Mouse (Mus musculus): ENCODE data around the gene Foxa3. TPM values are rescaled to one million over a fixed set of nuclear protein-coding genes. Genes with fewer than 3 reads are reported as not detected.

The Foxa3 gene
- total RNA-seq, 1 experiment = 1.7 TPM

DNA sequence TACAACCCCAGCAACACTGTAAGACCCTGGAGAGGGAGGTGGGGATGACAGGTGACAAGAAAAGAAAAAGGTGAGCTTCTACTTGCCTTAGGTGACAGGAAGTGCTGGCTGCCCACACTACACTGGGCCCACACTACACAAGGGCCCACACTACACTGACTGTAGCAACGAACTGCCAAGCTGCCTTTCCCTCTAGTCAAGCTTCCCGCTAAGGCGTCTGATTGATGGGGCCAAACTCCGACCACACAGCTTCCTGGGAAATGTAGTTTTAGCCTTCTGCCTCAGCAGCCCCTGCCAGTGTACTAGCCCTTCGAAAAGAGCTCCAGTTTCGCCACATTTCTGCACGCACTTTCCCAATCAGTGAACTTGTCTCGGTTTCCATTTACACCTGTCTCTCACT is 55.7 kb downstream of the Foxa3 start:
- Histone ChIP-seq H3K9me3 (ENCODE audit: control insufficient read depth, insufficient read depth, low read depth, low read length) (no peaks in the 10 kb centered on the region), H3K4me1 (ENCODE audit: control insufficient read depth in 2 of 2, insufficient read depth in 2 of 2, low read length in 2 of 2, poor library complexity in 1 of 2) (peaks cover 0 to 11% of the 10 kb centered on the region in 2 experiments; a peak in 2 of 4 replicates), H3K36me3 (ENCODE audit: control insufficient read depth, insufficient read depth, low read length, poor library complexity, severe bottlenecking) (no peaks in the 10 kb centered on the region), H3K27ac (ENCODE audit: insufficient read depth, low read depth, low read length, poor library complexity, severe bottlenecking) (no peak overlapping the region), H3K9ac (ENCODE audit: insufficient read depth, low read depth, low read length, poor library complexity, severe bottlenecking) (no peak overlapping the region), H3K4me3 (ENCODE audit: insufficient read depth in 1 of 2, low read depth in 1 of 2, low read length in 2 of 2, poor library complexity in 1 of 2, severe bottlenecking in 1 of 2) (no peak overlapping the region)
- no peak for DNase-seq (ENCODE audit: low read depth, low spot score)
- TF ChIP-seq HCFC1 (IDR thresholded peaks at IDR 0.05; ENCODE audit: borderline replicate concordance, insufficient read depth, low read length) = peak; percentile 75; the same call in 1 of the 2 replicates
- no peak for TF ChIP-seq ZNF384 (IDR thresholded peaks at IDR 0.05; ENCODE audit: low read depth, low read length)
- TF ChIP-seq ZC3H11A (IDR thresholded peaks at IDR 0.05; ENCODE audit: borderline replicate concordance, low read depth, low read length) = no peak
- in situ Hi-C loops (cut with MboI; ENCODE audit: low sequenced_read_pairs in 2 of 2, unreplicated experiment in 2 of 2) = no loop called here

DNA sequence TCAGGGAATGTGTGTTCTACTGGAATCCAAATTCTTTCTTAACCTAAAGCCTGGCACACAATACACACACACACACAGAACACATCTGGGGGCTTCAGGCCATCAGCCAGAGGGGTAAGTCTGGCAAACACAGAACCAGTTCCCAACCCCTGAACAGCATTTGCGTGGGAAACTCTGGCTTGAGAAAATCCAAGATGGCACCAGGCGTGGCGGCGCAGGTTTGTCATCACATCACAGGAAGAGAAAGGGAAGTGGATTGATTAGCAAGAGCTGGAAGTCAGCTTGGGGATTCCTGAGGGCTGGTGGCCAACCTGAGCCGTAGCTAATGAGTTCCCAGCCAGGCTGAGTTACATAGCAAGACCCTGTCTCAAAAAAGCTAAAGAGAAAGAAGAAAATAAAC is 58.0 kb downstream of the Foxa3 start:
- Histone ChIP-seq H3K36me3 (ENCODE audit: control insufficient read depth, insufficient read depth, low read length, poor library complexity, severe bottlenecking) (no peaks in the 10 kb centered on the region), H3K9me3 (ENCODE audit: control insufficient read depth, insufficient read depth, low read depth, low read length) (no peaks in the 10 kb centered on the region), H3K4me3 (ENCODE audit: insufficient read depth in 1 of 2, low read depth in 1 of 2, low read length in 2 of 2, poor library complexity in 1 of 2, severe bottlenecking in 1 of 2) (no peak overlapping the region), H3K9ac (ENCODE audit: insufficient read depth, low read depth, low read length, poor library complexity, severe bottlenecking) (no peak overlapping the region), H3K4me1 (ENCODE audit: control insufficient read depth in 2 of 2, insufficient read depth in 2 of 2, low read length in 2 of 2, poor library complexity in 1 of 2) (peaks cover 0 to 14% of the 10 kb centered on the region in 2 experiments; a peak in 2 of 4 replicates), H3K27ac (ENCODE audit: insufficient read depth, low read depth, low read length, poor library complexity, severe bottlenecking) (no peak overlapping the region)
- TF ChIP-seq ZC3H11A (IDR thresholded peaks at IDR 0.05; ENCODE audit: borderline replicate concordance, low read depth, low read length) (no peak), ZNF384 (IDR thresholded peaks at IDR 0.05; ENCODE audit: low read depth, low read length) (no peak), MAFK (IDR thresholded peaks at IDR 0.05; ENCODE audit: insufficient read depth, low read depth, low read length) (no peak), CHD2 (IDR thresholded peaks at IDR 0.05; ENCODE audit: low read depth, low read length) (no peak), HCFC1 (IDR thresholded peaks at IDR 0.05; ENCODE audit: borderline replicate concordance, insufficient read depth, low read length) (no peak)
- no peak for DNase-seq (ENCODE audit: low read depth, low spot score)
- in situ Hi-C loops (cut with MboI; ENCODE audit: low sequenced_read_pairs in 2 of 2, unreplicated experiment in 2 of 2) = no loop called here

DNA sequence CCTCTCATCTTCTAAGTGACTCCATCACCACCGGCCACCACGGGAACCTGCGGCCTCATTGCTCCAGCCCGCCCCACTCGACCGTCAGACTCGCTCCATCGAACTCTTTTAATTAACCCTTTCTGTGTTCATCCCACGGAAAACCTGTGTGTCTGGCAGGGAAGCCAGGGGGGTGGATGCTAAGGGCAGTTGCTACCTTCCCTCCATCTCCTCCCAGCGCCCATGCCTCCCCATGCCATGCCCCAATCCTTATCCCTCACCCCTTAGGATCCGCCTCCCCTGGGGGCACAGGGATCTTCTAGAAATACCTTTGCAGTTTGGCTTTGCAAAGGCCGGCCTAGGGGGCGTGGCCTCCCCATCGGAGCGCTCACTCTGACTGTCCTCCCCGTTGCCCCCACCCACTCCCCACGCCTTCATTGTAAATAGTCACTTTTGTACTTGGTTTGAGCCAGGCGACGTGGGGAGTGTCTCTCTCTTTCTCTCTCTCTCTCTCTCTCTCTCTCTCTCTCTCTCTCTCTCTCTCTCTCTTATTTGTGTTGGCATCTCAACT is 60.0 kb downstream of the Foxa3 start:
- 0 out of 2 replicates have a peak, but pooled peaks cover under 1% of the 10 kb centered on the region for H3K36me3 ChIP-seq (ENCODE audit: control insufficient read depth, insufficient read depth, low read length, poor library complexity, severe bottlenecking)
- H3K9ac ChIP-seq (ENCODE audit: insufficient read depth, low read depth, low read length, poor library complexity, severe bottlenecking) = no peak overlapping the region
- peaks cover 0 to 20% of the 10 kb centered on the region in 2 experiments; a peak in 2 of 4 replicates for H3K4me1 ChIP-seq (ENCODE audit: control insufficient read depth in 2 of 2, insufficient read depth in 2 of 2, low read length in 2 of 2, poor library complexity in 1 of 2)
- no peak overlapping the region for H3K27ac ChIP-seq (ENCODE audit: insufficient read depth, low read depth, low read length, poor library complexity, severe bottlenecking)
- H3K9me3 ChIP-seq (ENCODE audit: control insufficient read depth, insufficient read depth, low read depth, low read length) = no peaks in the 10 kb centered on the region
- no peak for TF ChIP-seq MAFK (IDR thresholded peaks at IDR 0.05; ENCODE audit: insufficient read depth, low read depth, low read length)
- TF ChIP-seq ZNF384 (IDR thresholded peaks at IDR 0.05; ENCODE audit: low read depth, low read length) = no peak
- no peak for TF ChIP-seq ZC3H11A (IDR thresholded peaks at IDR 0.05; ENCODE audit: borderline replicate concordance, low read depth, low read length)
- TF ChIP-seq HCFC1 (IDR thresholded peaks at IDR 0.05; ENCODE audit: borderline replicate concordance, insufficient read depth, low read length) = no peak
- TF ChIP-seq CHD2 (IDR thresholded peaks at IDR 0.05; ENCODE audit: low read depth, low read length) = no peak
- in situ Hi-C loops (cut with MboI; ENCODE audit: low sequenced_read_pairs in 2 of 2, unreplicated experiment in 2 of 2) = no loop called here
- DNase-seq (ENCODE audit: low read depth, low spot score) = no peak
- peak overlapping the region in 1 of 2 experiments; percentile 54; a peak in 1 of 4 replicates for H3K4me3 ChIP-seq (ENCODE audit: insufficient read depth in 1 of 2, low read depth in 1 of 2, low read length in 2 of 2, poor library complexity in 1 of 2, severe bottlenecking in 1 of 2)

Other genes with a start within 250 kb of the Foxa3 start
- not detected in 2 replicates for gene Psg19, start 225.0 kb downstream of the Foxa3 start, total RNA-seq (2012; rRNA removed)
- gene Psg17, start 201.9 kb downstream of the Foxa3 start, total RNA-seq (2012; rRNA removed) = not detected in 2 replicates
- 0.04 and 0.21 TPM in 2 replicates for gene Mill2, start 183.6 kb downstream of the Foxa3 start, total RNA-seq (2012; rRNA removed)
- 0.89 and 1.4 TPM in 2 replicates for gene Pglyrp1, start 152.2 kb downstream of the Foxa3 start, total RNA-seq (2012; rRNA removed)
- gene Ccdc61, start 113.1 kb downstream of the Foxa3 start, total RNA-seq (2012; rRNA removed) = 11.8 and 19.4 TPM in 2 replicates
- gene Nova2, start 97.7 kb downstream of the Foxa3 start, total RNA-seq (2012; rRNA removed) = 0.79 and 0.80 TPM in 2 replicates
- not detected in 2 replicates for gene Nanos2, start 36.1 kb downstream of the Foxa3 start, total RNA-seq (2012; rRNA removed)
- gene Mypop, start 32.3 kb downstream of the Foxa3 start, total RNA-seq (2012; rRNA removed) = 3.1 and 3.7 TPM in 2 replicates
- gene Irf2bp1, start 19.5 kb downstream of the Foxa3 start, total RNA-seq (2012; rRNA removed) = 15.9 and 16.3 TPM in 2 replicates
- gene Sympk, start 839 bp upstream of the Foxa3 start, total RNA-seq (2012; rRNA removed) = 91.5 and 105 TPM in 2 replicates
- gene Rsph6a, start 31.2 kb upstream of the Foxa3 start, total RNA-seq (2012; rRNA removed) = 0.94 and 2.3 TPM in 2 replicates
- 41.3 and 45.2 TPM in 2 replicates for gene Dmwd, start 52.7 kb upstream of the Foxa3 start, total RNA-seq (2012; rRNA removed)
- gene Dmpk, start 60.3 kb upstream of the Foxa3 start, total RNA-seq (2012; rRNA removed) = 32.6 and 34.1 TPM in 2 replicates
- gene Six5, start 71.1 kb upstream of the Foxa3 start, total RNA-seq (2012; rRNA removed) = 2.9 and 3.0 TPM in 2 replicates
- gene Gm4969, start 94.8 kb upstream of the Foxa3 start, total RNA-seq (2012; rRNA removed) = 1.2 and 1.9 TPM in 2 replicates
- gene Fbxo46, start 96.3 kb upstream of the Foxa3 start, total RNA-seq (2012; rRNA removed) = 19.5 and 27.1 TPM in 2 replicates
- 8.1 and 11.7 TPM in 2 replicates for gene Qpctl, start 125.8 kb upstream of the Foxa3 start, total RNA-seq (2012; rRNA removed)
- gene Snrpd2, start 126.2 kb upstream of the Foxa3 start, total RNA-seq (2012; rRNA removed) = 355 and 382 TPM in 2 replicates
- gene Gipr, start 142.6 kb upstream of the Foxa3 start, total RNA-seq (2012; rRNA removed) = 1.5 and 3.6 TPM in 2 replicates
- gene Eml2, start 152.9 kb upstream of the Foxa3 start, total RNA-seq (2012; rRNA removed) = 29.5 and 29.8 TPM in 2 replicates
- 3.8 TPM in 2 replicates for gene Gpr4, start 189.0 kb upstream of the Foxa3 start, total RNA-seq (2012; rRNA removed)
- gene Opa3, start 204.8 kb upstream of the Foxa3 start, total RNA-seq (2012; rRNA removed) = 12.6 and 15.8 TPM in 2 replicates
- 92.5 and 108 TPM in 2 replicates for gene Vasp, start 248.3 kb upstream of the Foxa3 start, total RNA-seq (2012; rRNA removed)